Mouse (Mus musculus) kidney, postnatal 0 days (tissue): Measurements from ENCODE around the gene 4930451I11Rik. TPM values are rescaled to one million over a fixed set of nuclear protein-coding genes. Genes with fewer than 3 reads are reported as not detected.

ENCODE experiments used
- ATAC-seq: fragments of 200-750 bp; cut with Nextera tagmentation; replicated peaks from 2 replicates; pipeline ENCODE4 v1.8.0; 2017; ENCODE audit warnings: low read depth, moderate number of reproducible peaks, moderate TSS enrichment, moderate library complexity; ENCODE audit not compliant: low FRiP score
- DNase-seq: peaks from one replicate; pipeline ENCODE4 v3.0.0-alpha.2; 2016; ENCODE audit warnings: low spot score
- H3K27ac ChIP-seq: fragments of 300-500 bp; sonication (generic); 2 replicates; pipeline ENCODE4 v1.5.1; 2014; ENCODE audit warnings: mild to moderate bottlenecking
- H3K27me3 ChIP-seq: fragments of 300-500 bp; sonication (generic); 2 replicates; pipeline ENCODE4 v1.6.1; 2014; ENCODE audit warnings: low read length, mixed read lengths; ENCODE audit not compliant: insufficient read depth
- H3K36me3 ChIP-seq: fragments of 300-500 bp; sonication (generic); 2 replicates; pipeline ENCODE4 v1.6.1; 2014; ENCODE audit warnings: low read length, mixed read lengths; ENCODE audit not compliant: insufficient read depth
- H3K4me1 ChIP-seq: fragments of 300-500 bp; sonication (generic); replicated peaks from 2 replicates; pipeline ENCODE4 v1.6.1; 2014; ENCODE audit warnings: antibody characterized with exemption, low read length, mixed read lengths; ENCODE audit not compliant: insufficient read depth
- H3K4me2 ChIP-seq: fragments of 300-500 bp; sonication (generic); 2 replicates; pipeline ENCODE4 v1.6.1; 2014; ENCODE audit warnings: mild to moderate bottlenecking, low read length, moderate library complexity, mixed read lengths
- H3K4me3 ChIP-seq: fragments of 300-500 bp; sonication (generic); replicated peaks from 2 replicates; pipeline ENCODE4 v1.5.1; 2014; ENCODE audit warnings: low read depth, low read length
- H3K9ac ChIP-seq: fragments of 300-500 bp; sonication (generic); 2 replicates; pipeline ENCODE4 v1.6.1; 2014; ENCODE audit warnings: low read depth, low read length
- H3K9me3 ChIP-seq: fragments of 300-500 bp; sonication (generic); replicated peaks from 2 replicates; pipeline ENCODE4 v1.6.1; 2016; ENCODE audit warnings: low read length, inconsistent platforms, mixed read lengths
- CTCF ChIP-seq: IDR thresholded peaks from 2 replicates; pipeline ENCODE4 v1.5.1; 2016; ENCODE audit warnings: antibody characterized with exemption, low read depth, mild to moderate bottlenecking, moderate library complexity
- WGBS: fragments of 180-500 bp; shearing (Covaris S2); extraction: QIAGEN DNeasy Blood & Tissue Kit; methylation state at CpG from one replicate; pipeline ENCODE4 v1.1.7; 2014; 5-methylcytosine and 5-hydroxymethylcytosine counted together
- polyA plus RNA-seq: library from polyadenylated mRNA; unstranded; fragments of >200 nt; fragmentation: Nextera tagmentation; extraction: Ambion mirVana; gene quantifications from 2 replicates; pipeline ENCODE4 v1.2.1, GENCODE M21; 2015

The 4930451I11Rik gene
- polyA plus RNA-seq, 1 experiment from 2014 or later: 0.37 TPM

DNA sequence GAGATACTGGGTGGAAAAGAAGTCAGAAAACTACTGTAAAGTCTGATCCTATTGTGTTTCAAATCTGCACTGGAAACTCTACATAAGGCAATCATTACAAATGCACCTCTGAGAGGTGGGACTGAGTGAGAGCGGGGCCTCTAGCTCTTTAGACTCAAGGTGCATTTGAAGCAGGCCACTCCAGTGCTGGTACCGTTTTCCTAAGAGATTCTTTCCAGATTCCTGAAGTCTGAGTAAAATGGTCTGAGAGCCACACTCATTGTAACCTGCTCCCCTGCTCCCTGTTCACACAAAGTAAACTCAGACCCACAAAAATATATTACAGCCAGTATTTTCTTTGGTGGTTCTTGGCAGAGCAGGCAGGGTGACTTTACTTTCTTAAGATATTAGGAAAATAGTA, 36.1 kb upstream of the 4930451I11Rik start:
- Histone ChIP-seq H3K4me2 (no peak overlapping the region), H3K27me3 (no peaks in the 10 kb centered on the region), H3K36me3 (peaks cover 75% of the 10 kb centered on the region), H3K9me3 (no peaks in the 10 kb centered on the region), H3K4me1 (peaks cover 8% of the 10 kb centered on the region; the same call in 1 of the 2 replicates), H3K4me3 (no peak overlapping the region), H3K27ac (no peak overlapping the region), H3K9ac (no peak overlapping the region)
- no peak for DNase-seq
- no peak for TF ChIP-seq CTCF
- 96% methylated on average over 2 of the region's 2 CpGs for WGBS
- no peak for ATAC-seq

GRCm38 (mm10) chr7:126863791-126864190, 32.4 kb upstream of the 4930451I11Rik start:
- ATAC-seq (no peak), DNase-seq (peak; percentile 19)
- no peak overlapping the region for H3K27ac ChIP-seq
- H3K4me2 ChIP-seq: peak overlapping the region; percentile 76
- peaks cover 41% of the 10 kb centered on the region for H3K36me3 ChIP-seq
- TF ChIP-seq CTCF: no peak
- H3K9ac ChIP-seq: peak overlapping the region; percentile 35
- no peaks in the 10 kb centered on the region for H3K9me3 ChIP-seq
- no peaks in the 10 kb centered on the region for H3K27me3 ChIP-seq
- peaks cover 8% of the 10 kb centered on the region; the same call in 1 of the 2 replicates for H3K4me1 ChIP-seq
- H3K4me3 ChIP-seq: no peak overlapping the region
- WGBS: 47% methylated on average over 6 of the region's 6 CpGs

DNA sequence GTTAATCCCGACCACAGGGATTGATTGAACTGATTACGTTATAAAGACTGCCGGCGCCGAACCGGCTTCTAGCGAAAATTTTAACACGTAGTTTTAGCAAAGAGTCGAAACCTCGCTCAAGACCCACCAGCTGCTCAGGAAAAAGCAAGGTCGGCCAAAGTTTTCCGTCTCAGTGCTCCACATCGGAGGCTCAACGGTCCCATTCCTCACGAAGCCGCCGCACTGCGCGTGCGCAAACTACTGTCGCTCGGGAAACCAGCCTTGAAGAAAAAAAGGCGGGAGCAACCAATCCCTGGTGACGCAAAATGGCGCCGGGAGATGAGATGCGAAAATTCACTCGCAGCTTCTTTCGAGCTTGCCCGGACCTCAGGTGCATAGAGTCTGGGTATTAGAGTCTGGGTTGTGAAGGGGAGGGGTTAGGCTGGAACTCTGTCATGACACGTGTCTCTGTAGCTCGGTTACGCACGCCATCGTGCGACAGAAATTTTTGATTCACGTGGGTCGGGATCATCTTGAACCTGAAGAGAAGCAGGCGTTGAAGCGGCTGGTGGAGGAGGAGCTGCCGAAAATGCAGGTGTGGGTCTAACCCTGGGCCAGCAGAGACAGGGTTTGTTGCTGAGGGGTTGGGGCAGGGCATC, 30.8 kb upstream of the 4930451I11Rik start, which contains the start of gene Ino80e:
Gene Ino80e, minus strand, starts transcription at position 231 of the 638 bp plus-strand sequence.
- peak within 1 kb of the TSS; percentile 76 for H3K4me2 ChIP-seq
- ATAC-seq: peak; percentile 68
- peaks cover 32% of the 10 kb centered on the region for H3K36me3 ChIP-seq
- no peaks in the 10 kb centered on the region for H3K9me3 ChIP-seq
- TF ChIP-seq CTCF: no peak
- WGBS: under 1% methylated on average over 41 of the region's 41 CpGs
- H3K27ac ChIP-seq: peak within 1 kb of the TSS; percentile 70
- H3K9ac ChIP-seq: peak within 1 kb of the TSS; percentile 61
- H3K4me3 ChIP-seq: peak within 1 kb of the TSS; percentile 51
- H3K4me1 ChIP-seq: peaks cover 8% of the 10 kb centered on the region; the same call in 1 of the 2 replicates
- H3K27me3 ChIP-seq: no peaks in the 10 kb centered on the region
- DNase-seq: peak; percentile 98

DNA sequence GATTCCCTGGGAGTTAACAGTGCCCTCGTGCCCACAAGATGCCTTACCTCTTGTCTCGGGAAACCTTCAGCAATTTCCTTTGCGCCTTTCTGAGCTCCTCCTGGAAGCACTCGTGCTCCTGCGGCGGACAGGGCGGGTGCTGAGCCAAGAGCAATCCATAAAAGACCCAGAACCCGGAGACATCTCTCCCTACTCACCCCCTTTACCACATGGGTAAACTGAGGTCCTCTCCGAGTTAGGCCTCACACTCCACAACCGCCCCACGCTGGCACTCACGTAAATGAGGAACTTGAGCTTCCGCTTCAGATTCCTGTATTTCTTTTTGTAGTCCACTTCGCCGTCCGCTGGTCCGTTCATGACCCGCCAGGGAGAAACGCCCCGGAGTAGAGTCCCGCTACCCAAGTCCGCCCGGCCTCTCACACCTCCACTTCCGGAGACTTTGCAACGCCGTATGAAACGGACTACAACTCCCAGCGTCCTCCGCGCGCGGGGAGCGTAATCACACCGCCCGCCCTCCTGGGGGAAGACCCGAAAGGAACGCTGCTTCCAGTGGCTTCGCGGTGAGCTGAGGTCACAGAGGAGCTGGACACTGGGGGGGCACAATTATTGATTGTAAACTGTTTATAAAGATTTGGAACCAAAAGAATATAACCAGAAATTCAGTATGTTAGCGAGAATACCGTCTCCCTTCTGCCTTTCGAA, 30.1 kb upstream of the 4930451I11Rik start, which contains the start of gene Hirip3:
Gene Hirip3, plus strand, starts transcription at position 544 of the 702 bp plus-strand sequence.
- peak within 1 kb of the TSS; percentile 61 for H3K9ac ChIP-seq
- H3K4me2 ChIP-seq: peak within 1 kb of the TSS; percentile 76
- H3K4me3 ChIP-seq: peak within 1 kb of the TSS; percentile 51
- H3K4me1 ChIP-seq: peaks cover 8% of the 10 kb centered on the region; the same call in 1 of the 2 replicates
- peak; percentile 97 for DNase-seq
- 1% methylated on average over 42 of the region's 42 CpGs for WGBS
- H3K27me3 ChIP-seq: no peaks in the 10 kb centered on the region
- peaks cover 32% of the 10 kb centered on the region for H3K36me3 ChIP-seq
- H3K9me3 ChIP-seq: no peaks in the 10 kb centered on the region
- TF ChIP-seq CTCF: no peak
- peak within 1 kb of the TSS; percentile 70 for H3K27ac ChIP-seq
- peak; percentile 91 for ATAC-seq

- H3K27ac ChIP-seq: no peak overlapping the region
- DNase-seq: no peak
- no peak for ATAC-seq
Observed at GRCm38 (mm10) chr7:126860987-126861386, 29.5 kb upstream of the 4930451I11Rik start.

GRCm38 (mm10) chr7:126856741-126857420, 25.4 kb upstream of the 4930451I11Rik start:
- Histone ChIP-seq H3K4me2 (no peak overlapping the region), H3K4me3 (no peak overlapping the region), H3K9ac (no peak overlapping the region), H3K36me3 (peaks cover 47% of the 10 kb centered on the region), H3K9me3 (no peaks in the 10 kb centered on the region), H3K27ac (no peak overlapping the region), H3K4me1 (no peaks in the 10 kb centered on the region), H3K27me3 (no peaks in the 10 kb centered on the region)
- peak; percentile 20; the same call in 1 of the 2 replicates for TF ChIP-seq CTCF
- 62% methylated on average over 9 of the region's 9 CpGs for WGBS
- no peak for ATAC-seq
- no peak for DNase-seq

More at GRCm38 (mm10) chr7:126860987-126861386, 29.5 kb upstream of the 4930451I11Rik start:
- no peak for TF ChIP-seq CTCF
- WGBS: 63% methylated on average over 5 of the region's 5 CpGs
- H3K27me3 ChIP-seq: no peaks in the 10 kb centered on the region
- peaks cover 32% of the 10 kb centered on the region for H3K36me3 ChIP-seq
- peaks cover 8% of the 10 kb centered on the region; the same call in 1 of the 2 replicates for H3K4me1 ChIP-seq
- peak overlapping the region; percentile 61; the same call in 1 of the 2 replicates for H3K9ac ChIP-seq
- H3K4me2 ChIP-seq: peak overlapping the region; percentile 76
- H3K4me3 ChIP-seq: peak overlapping the region; percentile 51
- no peaks in the 10 kb centered on the region for H3K9me3 ChIP-seq
